Mouse (Mus musculus): Measurements from ENCODE around the gene Hcrtr1. TPM values are rescaled to one million over a fixed set of nuclear protein-coding genes. Genes with fewer than 3 reads are reported as not detected.

The Hcrtr1 gene
- polyA plus RNA-seq, 1 experiment from 2014 or later, result 0.43 TPM

Other genes with a start within 250 kb of the Hcrtr1 start
- gene Spocd1, start 210.1 kb downstream of the Hcrtr1 start, polyA plus RNA-seq (2016; fragmentation: Nextera tagmentation; extraction: Ambion mirVana), result 0.46 and 0.59 TPM in 2 replicates
- 1.2 and 3.1 TPM in 2 replicates for gene Adgrb2, start 154.5 kb downstream of the Hcrtr1 start, polyA plus RNA-seq (2016; fragmentation: Nextera tagmentation; extraction: Ambion mirVana)
- 11.0 and 11.7 TPM in 2 replicates for gene Col16a1, start 91.5 kb downstream of the Hcrtr1 start, polyA plus RNA-seq (2016; fragmentation: Nextera tagmentation; extraction: Ambion mirVana)
- 60.5 and 66.1 TPM in 2 replicates for gene Pef1, start 36.8 kb downstream of the Hcrtr1 start, polyA plus RNA-seq (2016; fragmentation: Nextera tagmentation; extraction: Ambion mirVana)
- 39.0 and 45.2 TPM in 2 replicates for gene Tinagl1, start 35.8 kb upstream of the Hcrtr1 start, polyA plus RNA-seq (2016; fragmentation: Nextera tagmentation; extraction: Ambion mirVana)
- gene Gm853, start 83.0 kb upstream of the Hcrtr1 start, polyA plus RNA-seq (2016; fragmentation: Nextera tagmentation; extraction: Ambion mirVana), result not detected in 2 replicates
- gene Serinc2, start 139.8 kb upstream of the Hcrtr1 start, polyA plus RNA-seq (2016; fragmentation: Nextera tagmentation; extraction: Ambion mirVana), result 5.4 and 12.1 TPM in 2 replicates
- 245 and 506 TPM in 2 replicates for gene Fabp3, start 169.2 kb upstream of the Hcrtr1 start, polyA plus RNA-seq (2016; fragmentation: Nextera tagmentation; extraction: Ambion mirVana)
- 0.58 and 1.1 TPM in 2 replicates for gene Gm10570, start 169.3 kb upstream of the Hcrtr1 start, polyA plus RNA-seq (2016; fragmentation: Nextera tagmentation; extraction: Ambion mirVana)
- gene Zcchc17, start 220.6 kb upstream of the Hcrtr1 start, polyA plus RNA-seq (2016; fragmentation: Nextera tagmentation; extraction: Ambion mirVana), result 52.7 and 55.3 TPM in 2 replicates
- 114 and 151 TPM in 2 replicates for gene Snrnp40, start 220.8 kb upstream of the Hcrtr1 start, polyA plus RNA-seq (2016; fragmentation: Nextera tagmentation; extraction: Ambion mirVana)

All from heart, embryonic 10.5 days (tissue).